Mouse (Mus musculus) megakaryocyte, adult 5-6 weeks (primary cell): ENCODE measurements around the gene Lipa. TPM values are rescaled to one million over a fixed set of nuclear protein-coding genes. Genes with fewer than 3 reads are reported as not detected.

Source experiments
- ATAC-seq: 2 replicates; pipeline ENCODE4 v1.8.0; 2016; ENCODE audit warnings: mild to moderate bottlenecking, inconsistent platforms; ENCODE audit not compliant: poor library complexity, severe bottlenecking
- total RNA-seq, 2 experiments: library from RNA; stranded (forward) in 1 of 2; stranded (reverse) in 1 of 2; fragments of 153-499, 151-499 nt in 1 of 2; fragments of 221-1000, 200-1000 nt in 1 of 2; gene quantifications; 2 replicates each; pipeline versions ENCODE4 v1.2.3 to v1.2.4; 2015 to 2017

The Lipa gene
- 119 and 136 TPM in 2 replicates for total RNA-seq (2015)
- 69.1 and 73.0 TPM in 2 replicates for total RNA-seq (2017)

GRCm38 (mm10) chr19:34526941-34527682 is at the start of gene Lipa:
Gene Lipa (minus strand): TSS chr19:34527474.
- ATAC-seq, result peak; percentile 99

DNA sequence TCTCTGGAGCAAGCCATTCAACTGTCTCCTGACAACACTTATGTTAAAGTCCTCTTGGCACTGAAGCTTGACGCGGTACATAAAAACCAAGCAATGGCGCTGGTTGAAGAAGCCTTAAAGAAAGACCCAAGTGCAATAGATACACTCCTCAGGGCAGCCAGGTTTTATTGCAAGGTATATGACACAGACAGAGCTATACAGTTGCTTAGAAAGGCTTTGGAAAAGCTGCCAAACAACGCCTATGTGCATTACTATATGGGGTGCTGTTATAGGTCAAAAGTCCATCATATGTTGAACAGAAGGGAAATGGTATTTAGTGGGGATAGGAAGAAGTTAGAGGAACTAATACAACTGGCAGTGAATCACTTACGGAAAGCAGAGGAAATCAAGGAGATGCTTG is 46.4 kb upstream of the Lipa start:
- ATAC-seq, result no peak

GRCm38 (mm10) chr19:34571080-34571479 is 43.8 kb upstream of the Lipa start:
- no peak for ATAC-seq

GRCm38 (mm10) chr19:34569896-34570476 is 42.7 kb upstream of the Lipa start:
- peak; percentile 52 for ATAC-seq

DNA sequence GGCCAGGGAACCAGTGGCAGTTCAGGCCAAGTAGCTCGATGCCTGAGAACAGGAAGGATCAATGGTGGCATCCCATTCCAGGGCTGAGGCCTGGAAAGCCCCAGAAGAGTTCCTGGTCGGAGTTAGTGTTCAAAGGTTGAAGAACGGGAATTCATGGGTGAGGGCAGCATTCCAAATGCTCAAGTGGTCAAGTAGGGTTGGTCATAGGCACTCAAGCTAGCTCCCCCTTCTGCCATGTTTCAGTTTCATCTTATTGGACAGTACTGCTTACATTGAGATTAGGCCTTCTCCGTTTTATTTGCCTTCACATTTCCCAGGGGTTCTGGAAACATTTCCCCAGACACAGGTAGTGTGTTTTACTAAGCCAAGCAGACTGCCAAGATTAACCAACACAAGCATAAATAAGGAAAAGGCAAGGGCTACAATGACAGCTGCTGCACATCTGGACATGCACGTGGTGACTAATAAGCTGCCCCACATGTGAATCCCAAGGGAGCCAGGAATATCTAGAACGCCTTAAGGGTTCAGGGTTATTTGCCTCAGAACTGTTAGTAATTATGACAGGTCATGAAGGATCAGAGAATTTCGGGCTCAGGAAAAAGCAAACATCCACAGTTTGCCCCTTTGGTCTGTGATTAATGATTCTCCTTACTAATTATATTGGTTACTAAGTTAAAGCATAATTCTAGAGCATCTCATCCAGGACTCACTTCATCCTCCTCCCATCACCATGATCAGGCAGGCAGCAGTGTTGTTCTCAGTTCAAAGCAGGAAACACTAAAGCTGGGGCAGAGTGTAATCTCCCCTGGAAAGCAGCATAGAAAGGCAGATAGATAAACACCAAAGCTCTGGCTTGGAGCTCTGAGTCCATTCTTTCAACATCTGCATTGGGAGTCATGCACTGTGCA is 42.0 kb upstream of the Lipa start:
- ATAC-seq, result no peak

DNA sequence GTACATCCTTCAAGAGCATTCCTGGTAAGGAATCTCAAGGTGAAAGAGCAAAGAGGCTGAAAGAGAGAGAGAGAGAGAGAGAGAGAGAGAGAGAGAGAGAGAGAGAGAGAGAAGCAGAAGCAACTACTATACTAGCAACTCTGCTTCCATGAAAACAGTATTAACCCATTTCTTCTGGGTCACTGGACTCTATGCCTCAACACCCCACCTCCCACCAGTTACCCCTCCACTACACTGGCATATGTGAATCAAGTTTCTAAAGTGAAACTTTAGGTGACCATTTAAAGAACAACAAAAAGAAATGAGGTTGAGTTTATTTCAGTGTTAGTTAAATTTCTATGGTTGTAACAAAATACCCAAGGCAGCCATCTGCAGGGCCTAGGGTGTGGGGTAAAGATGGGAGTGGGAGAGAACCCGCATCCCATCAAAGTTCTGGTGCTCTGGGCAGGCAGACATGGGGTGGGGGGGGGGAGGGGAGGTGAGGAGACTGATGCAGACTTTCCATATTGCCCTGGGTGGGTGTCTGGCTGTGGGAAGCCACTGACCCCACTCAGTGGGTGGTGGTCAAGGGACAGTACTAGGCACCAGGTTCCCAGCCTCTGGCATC is 39.0 kb upstream of the Lipa start:
- ATAC-seq, result no peak

GRCm38 (mm10) chr19:34562556-34562955 is 35.3 kb upstream of the Lipa start:
- ATAC-seq, result no peak

- ATAC-seq, result no peak
Observed at GRCm38 (mm10) chr19:34556621-34557020, 29.3 kb upstream of the Lipa start.

- ATAC-seq, result no peak
Observed at GRCm38 (mm10) chr19:34554061-34554460, 26.8 kb upstream of the Lipa start.

DNA sequence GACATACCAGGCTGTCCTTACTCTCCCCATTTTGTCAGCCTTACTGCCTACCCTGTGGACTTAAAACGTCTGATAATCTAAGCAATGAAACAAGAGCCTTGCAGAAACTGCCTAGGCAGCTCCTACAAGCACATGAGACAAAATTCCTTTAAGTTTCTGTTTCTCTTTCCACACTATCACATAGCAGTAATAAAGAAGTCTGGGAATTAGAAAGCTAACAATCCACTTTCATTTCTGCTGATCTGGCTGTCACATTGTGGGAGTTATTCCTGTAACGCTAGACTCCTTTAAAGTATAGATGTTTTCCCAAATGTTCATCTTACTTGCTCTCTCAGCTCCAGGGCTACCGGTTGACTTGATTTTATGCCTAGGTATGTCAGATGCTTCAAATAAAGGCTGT is 26.2 kb upstream of the Lipa start:
- ATAC-seq, result no peak

GRCm38 (mm10) chr19:34553021-34553420 is 25.7 kb upstream of the Lipa start:
- ATAC-seq, result no peak

GRCm38 (mm10) chr19:34551981-34552380 is 24.7 kb upstream of the Lipa start:
- ATAC-seq, result no peak

- ATAC-seq, result peak; percentile 93
Observed at GRCm38 (mm10) chr19:34550534-34551223, 23.4 kb upstream of the Lipa start, which contains the start of gene Ifit2. Gene Ifit2 (plus strand): TSS chr19:34550694.

- ATAC-seq, result no peak; the same call in 1 of the 2 replicates
Observed at GRCm38 (mm10) chr19:34550205-34550533, 22.9 kb upstream of the Lipa start.

DNA sequence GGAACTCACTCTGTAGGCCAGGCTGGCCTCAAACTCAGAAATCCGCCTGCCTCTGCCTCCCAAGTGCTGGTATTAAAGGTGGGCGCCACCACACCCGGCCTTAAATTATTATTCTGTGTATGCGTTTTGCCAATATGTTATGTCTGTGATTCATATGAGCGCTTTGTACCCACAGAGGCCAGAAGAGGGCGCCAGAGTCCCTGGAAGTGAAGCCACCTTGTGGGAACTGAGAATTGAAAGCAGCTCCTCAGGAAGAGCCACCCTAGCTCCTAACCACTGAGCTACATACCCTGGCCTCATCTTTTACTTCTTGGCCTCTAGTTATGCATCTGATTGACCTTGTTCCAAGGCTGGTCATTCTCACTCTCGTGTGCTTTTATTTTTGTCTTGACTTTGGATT is 20.7 kb upstream of the Lipa start:
- ATAC-seq, result peak; percentile 81

GRCm38 (mm10) chr19:34546211-34546610 is 18.9 kb upstream of the Lipa start:
- ATAC-seq, result no peak

- ATAC-seq, result peak; percentile 66
Observed at GRCm38 (mm10) chr19:34539422-34539821, 12.1 kb upstream of the Lipa start.

DNA sequence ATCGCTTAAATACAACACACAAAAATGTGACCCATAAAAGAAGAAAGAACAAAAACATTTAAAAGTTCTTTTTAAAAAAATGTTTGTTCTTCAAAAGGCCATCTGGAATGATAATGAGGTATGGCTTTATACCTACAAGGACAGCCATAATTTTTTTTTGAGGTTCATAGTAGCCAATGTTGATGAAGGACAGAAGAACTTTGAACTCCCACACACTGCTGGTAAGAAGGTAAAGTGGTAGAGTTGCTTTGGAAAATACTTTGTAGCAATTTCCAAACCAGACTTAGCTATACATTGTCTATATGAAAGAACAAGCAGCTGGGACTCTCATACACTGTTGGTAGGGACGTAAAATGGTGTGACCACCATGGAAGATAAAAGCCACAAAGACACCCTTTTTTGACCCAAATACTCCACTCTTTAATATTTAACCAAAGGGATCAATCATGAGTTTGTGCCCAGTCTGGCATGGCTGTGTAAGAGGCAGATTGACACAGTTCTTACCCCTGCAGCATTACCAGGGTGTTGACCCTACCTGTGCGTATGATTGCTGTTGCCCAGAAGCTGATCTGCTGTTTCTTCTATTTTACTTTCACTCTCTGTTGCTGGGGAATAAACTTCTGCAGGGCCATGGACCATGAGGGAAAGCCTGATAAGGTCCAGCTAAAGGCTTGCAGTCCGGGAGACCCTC is 4.9 kb upstream of the Lipa start:
- ATAC-seq, result no peak

GRCm38 (mm10) chr19:34526321-34526923 is 852 bp downstream of the Lipa start:
- ATAC-seq, result peak; percentile 47

- ATAC-seq, result no peak
Observed at GRCm38 (mm10) chr19:34524646-34525045, 2.6 kb downstream of the Lipa start.
